Mouse (Mus musculus): ENCODE data around the gene Akt1s1. TPM values are rescaled to one million over a fixed set of nuclear protein-coding genes. Genes with fewer than 3 reads are reported as not detected.

Akt1s1 gene
- polyA plus RNA-seq, 1 experiment from 2014 or later: 43.6 TPM

- 36% methylated on average over 3 of the region's 3 CpGs for WGBS
- ATAC-seq (ENCODE audit: insufficient number of reproducible peaks, insufficient read depth, low FRiP score, low read depth): no peak
Measured at GRCm38 (mm10) chr7:44836016-44836404, 12.8 kb upstream of the Akt1s1 start.

GRCm38 (mm10) chr7:44836423-44837053, 12.3 kb upstream of the Akt1s1 start:
- H3K9me3 ChIP-seq (ENCODE audit: control insufficient read depth, low read depth, low read length): no peaks in the 10 kb centered on the region
- WGBS: 81% methylated on average over 9 of the region's 9 CpGs
- peaks cover 6% of the 10 kb centered on the region; the same call in 1 of the 2 replicates for H3K36me3 ChIP-seq (ENCODE audit: control insufficient read depth, insufficient read depth, low read length)
- no peak overlapping the region for H3K27ac ChIP-seq (ENCODE audit: low read length)
- H3K4me3 ChIP-seq (ENCODE audit: low read depth, low read length): no peak overlapping the region
- H3K4me2 ChIP-seq (replicated peaks; ENCODE audit: low read depth, low read length): no peak overlapping the region
- H3K9ac ChIP-seq (replicated peaks; ENCODE audit: low read depth, low read length): no peak overlapping the region
- no peak for ATAC-seq (ENCODE audit: insufficient number of reproducible peaks, insufficient read depth, low FRiP score, low read depth)
- peaks cover 10% of the 10 kb centered on the region; the same call in 1 of the 2 replicates for H3K4me1 ChIP-seq (ENCODE audit: control insufficient read depth, insufficient read depth, low read length)
- no peaks in the 10 kb centered on the region for H3K27me3 ChIP-seq (ENCODE audit: control insufficient read depth, insufficient read depth, low read length)

More at GRCm38 (mm10) chr7:44836016-44836404, 12.8 kb upstream of the Akt1s1 start:
- Histone ChIP-seq H3K4me2 (replicated peaks; ENCODE audit: low read depth, low read length) (no peak overlapping the region), H3K4me3 (ENCODE audit: low read depth, low read length) (no peak overlapping the region), H3K9ac (replicated peaks; ENCODE audit: low read depth, low read length) (no peak overlapping the region), H3K27ac (ENCODE audit: low read length) (no peak overlapping the region), H3K36me3 (ENCODE audit: control insufficient read depth, insufficient read depth, low read length) (peaks cover 11% of the 10 kb centered on the region), H3K4me1 (ENCODE audit: control insufficient read depth, insufficient read depth, low read length) (peaks cover 10% of the 10 kb centered on the region; the same call in 1 of the 2 replicates), H3K27me3 (ENCODE audit: control insufficient read depth, insufficient read depth, low read length) (no peaks in the 10 kb centered on the region), H3K9me3 (ENCODE audit: control insufficient read depth, low read depth, low read length) (no peaks in the 10 kb centered on the region)

GRCm38 (mm10) chr7:44838073-44838472, 10.7 kb upstream of the Akt1s1 start:
- H3K27me3 ChIP-seq (ENCODE audit: control insufficient read depth, insufficient read depth, low read length): no peaks in the 10 kb centered on the region
- peaks cover 10% of the 10 kb centered on the region; the same call in 1 of the 2 replicates for H3K4me1 ChIP-seq (ENCODE audit: control insufficient read depth, insufficient read depth, low read length)
- no peak overlapping the region for H3K9ac ChIP-seq (replicated peaks; ENCODE audit: low read depth, low read length)
- no peak overlapping the region for H3K4me2 ChIP-seq (replicated peaks; ENCODE audit: low read depth, low read length)
- H3K27ac ChIP-seq (ENCODE audit: low read length): no peak overlapping the region
- WGBS: 84% methylated on average over 6 of the region's 6 CpGs
- no peaks in the 10 kb centered on the region for H3K9me3 ChIP-seq (ENCODE audit: control insufficient read depth, low read depth, low read length)
- ATAC-seq (ENCODE audit: insufficient number of reproducible peaks, insufficient read depth, low FRiP score, low read depth): no peak
- peaks cover 13% of the 10 kb centered on the region for H3K36me3 ChIP-seq (ENCODE audit: control insufficient read depth, insufficient read depth, low read length)
- no peak overlapping the region for H3K4me3 ChIP-seq (ENCODE audit: low read depth, low read length)

GRCm38 (mm10) chr7:44839171-44839490, 9.7 kb upstream of the Akt1s1 start:
- ATAC-seq (ENCODE audit: insufficient number of reproducible peaks, insufficient read depth, low FRiP score, low read depth): no peak
- Histone ChIP-seq H3K9ac (replicated peaks; ENCODE audit: low read depth, low read length) (no peak overlapping the region), H3K4me2 (replicated peaks; ENCODE audit: low read depth, low read length) (peak overlapping the region; percentile 44), H3K9me3 (ENCODE audit: control insufficient read depth, low read depth, low read length) (no peaks in the 10 kb centered on the region), H3K27ac (ENCODE audit: low read length) (no peak overlapping the region), H3K36me3 (ENCODE audit: control insufficient read depth, insufficient read depth, low read length) (peaks cover 24% of the 10 kb centered on the region), H3K27me3 (ENCODE audit: control insufficient read depth, insufficient read depth, low read length) (no peaks in the 10 kb centered on the region), H3K4me1 (ENCODE audit: control insufficient read depth, insufficient read depth, low read length) (peaks cover 10% of the 10 kb centered on the region; the same call in 1 of the 2 replicates), H3K4me3 (ENCODE audit: low read depth, low read length) (peak overlapping the region; percentile 28)
- 32% methylated on average over 11 of the region's 11 CpGs for WGBS

GRCm38 (mm10) chr7:44839491-44840191, 9.2 kb upstream of the Akt1s1 start:
- Histone ChIP-seq H3K27me3 (ENCODE audit: control insufficient read depth, insufficient read depth, low read length) (no peaks in the 10 kb centered on the region), H3K9me3 (ENCODE audit: control insufficient read depth, low read depth, low read length) (no peaks in the 10 kb centered on the region), H3K4me1 (ENCODE audit: control insufficient read depth, insufficient read depth, low read length) (peaks cover 10% of the 10 kb centered on the region; the same call in 1 of the 2 replicates), H3K4me3 (ENCODE audit: low read depth, low read length) (peak overlapping the region; percentile 28), H3K36me3 (ENCODE audit: control insufficient read depth, insufficient read depth, low read length) (peaks cover 28% of the 10 kb centered on the region), H3K27ac (ENCODE audit: low read length) (no peak overlapping the region), H3K9ac (replicated peaks; ENCODE audit: low read depth, low read length) (no peak overlapping the region; the same call in 1 of the 2 replicates), H3K4me2 (replicated peaks; ENCODE audit: low read depth, low read length) (peak overlapping the region; percentile 44)
- 2% methylated on average over 57 of the region's 58 CpGs for WGBS
- ATAC-seq (ENCODE audit: insufficient number of reproducible peaks, insufficient read depth, low FRiP score, low read depth): peak; percentile 60

- Histone ChIP-seq H3K9ac (replicated peaks; ENCODE audit: low read depth, low read length) (no peak overlapping the region), H3K27me3 (ENCODE audit: control insufficient read depth, insufficient read depth, low read length) (no peaks in the 10 kb centered on the region), H3K36me3 (ENCODE audit: control insufficient read depth, insufficient read depth, low read length) (peaks cover 36% of the 10 kb centered on the region), H3K4me2 (replicated peaks; ENCODE audit: low read depth, low read length) (peak overlapping the region; percentile 44; the same call in 1 of the 2 replicates), H3K4me3 (ENCODE audit: low read depth, low read length) (no peak overlapping the region), H3K9me3 (ENCODE audit: control insufficient read depth, low read depth, low read length) (no peaks in the 10 kb centered on the region), H3K27ac (ENCODE audit: low read length) (no peak overlapping the region), H3K4me1 (ENCODE audit: control insufficient read depth, insufficient read depth, low read length) (peaks cover 10% of the 10 kb centered on the region; the same call in 1 of the 2 replicates)
- 57% methylated on average over 14 of the region's 14 CpGs for WGBS
- ATAC-seq (ENCODE audit: insufficient number of reproducible peaks, insufficient read depth, low FRiP score, low read depth): no peak
Measured at GRCm38 (mm10) chr7:44840426-44840825, 8.4 kb upstream of the Akt1s1 start.

GRCm38 (mm10) chr7:44841825-44842463, 6.8 kb upstream of the Akt1s1 start:
- H3K27me3 ChIP-seq (ENCODE audit: control insufficient read depth, insufficient read depth, low read length): no peaks in the 10 kb centered on the region
- H3K4me3 ChIP-seq (ENCODE audit: low read depth, low read length): no peak overlapping the region
- H3K9ac ChIP-seq (replicated peaks; ENCODE audit: low read depth, low read length): no peak overlapping the region
- H3K4me1 ChIP-seq (ENCODE audit: control insufficient read depth, insufficient read depth, low read length): peaks cover 10% of the 10 kb centered on the region; the same call in 1 of the 2 replicates
- no peak overlapping the region for H3K27ac ChIP-seq (ENCODE audit: low read length)
- H3K9me3 ChIP-seq (ENCODE audit: control insufficient read depth, low read depth, low read length): no peaks in the 10 kb centered on the region
- no peak for ATAC-seq (ENCODE audit: insufficient number of reproducible peaks, insufficient read depth, low FRiP score, low read depth)
- peaks cover 50% of the 10 kb centered on the region for H3K36me3 ChIP-seq (ENCODE audit: control insufficient read depth, insufficient read depth, low read length)
- H3K4me2 ChIP-seq (replicated peaks; ENCODE audit: low read depth, low read length): no peak overlapping the region
- WGBS: 93% methylated on average over 8 of the region's 8 CpGs

- no peak for ATAC-seq (ENCODE audit: insufficient number of reproducible peaks, insufficient read depth, low FRiP score, low read depth)
Measured at GRCm38 (mm10) chr7:44845006-44845405, 3.8 kb upstream of the Akt1s1 start.

More at GRCm38 (mm10) chr7:44845006-44845405, 3.8 kb upstream of the Akt1s1 start:
- H3K4me2 ChIP-seq (replicated peaks; ENCODE audit: low read depth, low read length): no peak overlapping the region
- no peak overlapping the region for H3K4me3 ChIP-seq (ENCODE audit: low read depth, low read length)
- no peaks in the 10 kb centered on the region for H3K9me3 ChIP-seq (ENCODE audit: control insufficient read depth, low read depth, low read length)
- no peaks in the 10 kb centered on the region for H3K27me3 ChIP-seq (ENCODE audit: control insufficient read depth, insufficient read depth, low read length)
- peaks cover 9% of the 10 kb centered on the region; the same call in 1 of the 2 replicates for H3K4me1 ChIP-seq (ENCODE audit: control insufficient read depth, insufficient read depth, low read length)
- H3K36me3 ChIP-seq (ENCODE audit: control insufficient read depth, insufficient read depth, low read length): peaks cover 51% of the 10 kb centered on the region
- 91% methylated on average over 10 of the region's 10 CpGs for WGBS
- H3K27ac ChIP-seq (ENCODE audit: low read length): no peak overlapping the region
- no peak overlapping the region for H3K9ac ChIP-seq (replicated peaks; ENCODE audit: low read depth, low read length)
